Mouse (Mus musculus) intestine, embryonic 16.5 days (tissue): ENCODE measurements around the gene Dlg1. TPM values are rescaled to one million over a fixed set of nuclear protein-coding genes. Genes with fewer than 3 reads are reported as not detected.
A peak's percentile ranks its signal among the peaks of the same experiment; 100 is the strongest.

ENCODE experiments used
- ATAC-seq: fragments of 200-750 bp; cut with Nextera tagmentation; 2 replicates; pipeline ENCODE4 v1.8.0; 2017; ENCODE audit warnings: moderate TSS enrichment, moderate library complexity
- H3K27ac ChIP-seq: fragments of 300-500 bp; sonication (generic); 2 replicates; pipeline ENCODE4 v1.5.1; 2014; ENCODE audit warnings: mild to moderate bottlenecking, low read length
- H3K27me3 ChIP-seq: fragments of 300-500 bp; sonication (generic); replicated peaks from 2 replicates; pipeline ENCODE4 v1.6.1; 2014; ENCODE audit warnings: low read length, control low read depth, mixed read lengths; ENCODE audit not compliant: control insufficient read depth, insufficient read depth
- H3K36me3 ChIP-seq: fragments of 300-500 bp; sonication (generic); 2 replicates; pipeline ENCODE4 v1.6.1; 2014; ENCODE audit warnings: low read length, control low read depth; ENCODE audit not compliant: control insufficient read depth, insufficient read depth
- H3K4me1 ChIP-seq: fragments of 300-500 bp; sonication (generic); 2 replicates; pipeline ENCODE4 v1.6.1; 2014; ENCODE audit warnings: low read length, control low read depth, mixed read lengths; ENCODE audit not compliant: control insufficient read depth, insufficient read depth
- H3K4me2 ChIP-seq: fragments of 300-500 bp; sonication (generic); 2 replicates; pipeline ENCODE4 v1.6.1; 2014; ENCODE audit warnings: low read depth, low read length, control low read depth
- H3K4me3 ChIP-seq: fragments of 300-500 bp; sonication (generic); 2 replicates; pipeline ENCODE4 v1.5.1; 2014; ENCODE audit warnings: mild to moderate bottlenecking, low read length
- H3K9ac ChIP-seq: fragments of 300-500 bp; sonication (generic); 2 replicates; pipeline ENCODE4 v1.6.1; 2014; ENCODE audit warnings: low read depth, low read length
- H3K9me3 ChIP-seq: fragments of 300-500 bp; sonication (generic); 2 replicates; pipeline ENCODE4 v1.6.1; 2016; ENCODE audit warnings: low read length, control low read depth; ENCODE audit not compliant: control insufficient read depth
- whole genome bisulfite sequencing: fragments of 180-500 bp; shearing (Covaris S2); extraction: QIAGEN DNeasy Blood & Tissue Kit; methylation state at CpG from one replicate; pipeline ENCODE4 v1.1.7; 2014; 5-methylcytosine and 5-hydroxymethylcytosine counted together
- polyA plus RNA-seq: library from polyadenylated mRNA; unstranded; fragments of >200 nt; fragmentation: Nextera tagmentation; extraction: Ambion mirVana; gene quantifications from 2 replicates; pipeline ENCODE4 v1.2.1, GENCODE M21; 2015

The Dlg1 gene
- polyA plus RNA-seq, 1 experiment from 2014 or later: 14.1 TPM

- Histone ChIP-seq H3K4me2 (no peak overlapping the region), H3K27me3 (no peaks in the 10 kb centered on the region), H3K4me3 (no peak overlapping the region), H3K9ac (no peak overlapping the region), H3K36me3 (no peaks in the 10 kb centered on the region; the same call in 1 of the 2 replicates), H3K9me3 (no peaks in the 10 kb centered on the region), H3K27ac (no peak overlapping the region), H3K4me1 (no peaks in the 10 kb centered on the region)
- no peak for ATAC-seq
- 77% methylated on average over 1 of the region's 1 CpGs for WGBS
Observed at GRCm38 (mm10) chr16:31672202-31672601, 9.0 kb downstream of the Dlg1 start.

DNA sequence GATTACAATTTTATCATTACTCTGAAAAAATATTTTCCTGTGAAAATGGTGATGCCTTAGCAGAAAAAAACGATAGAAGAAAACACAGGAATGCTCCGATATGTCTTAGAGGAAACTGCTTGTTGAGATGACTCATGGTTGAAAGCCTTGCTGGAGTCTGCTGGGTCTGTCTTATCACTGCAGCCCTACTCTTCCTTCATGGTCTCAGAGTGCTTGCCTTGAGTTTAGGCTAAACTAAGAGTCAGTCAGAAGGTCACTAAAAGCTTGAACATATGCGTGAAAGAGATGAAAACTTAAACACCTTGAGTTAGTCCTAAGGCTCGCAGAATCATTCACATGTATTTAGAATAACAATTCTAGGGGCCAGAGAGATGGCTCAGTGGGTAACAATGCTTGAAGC lies 14.2 kb downstream of the Dlg1 start:
- Histone ChIP-seq H3K9ac (no peak overlapping the region), H3K9me3 (no peaks in the 10 kb centered on the region), H3K27me3 (no peaks in the 10 kb centered on the region), H3K4me2 (no peak overlapping the region), H3K4me1 (no peaks in the 10 kb centered on the region), H3K27ac (no peak overlapping the region), H3K36me3 (no peaks in the 10 kb centered on the region), H3K4me3 (no peak overlapping the region)
- WGBS: 89% methylated on average over 4 of the region's 4 CpGs
- ATAC-seq: no peak

DNA sequence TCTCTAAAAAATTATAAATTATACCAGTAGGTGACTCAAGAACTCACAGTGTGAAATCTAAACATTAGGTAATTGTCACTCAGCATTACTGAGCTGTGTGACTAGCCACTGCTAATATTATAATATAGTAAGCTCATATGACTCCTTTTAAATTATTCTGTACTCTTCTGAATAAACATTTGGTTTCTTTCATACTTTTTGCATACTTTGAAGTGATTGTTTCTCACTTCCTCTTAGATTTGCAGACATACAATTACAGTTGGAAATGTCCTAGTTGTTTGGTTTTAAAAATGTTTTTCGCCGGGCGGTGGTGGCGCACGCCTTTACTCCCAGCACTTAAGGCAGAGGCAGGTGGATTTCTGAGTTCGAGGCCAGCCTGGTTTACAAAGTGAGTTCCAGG lies 19.0 kb downstream of the Dlg1 start:
- no peak overlapping the region for H3K4me3 ChIP-seq
- H3K9me3 ChIP-seq: no peaks in the 10 kb centered on the region
- WGBS: 95% methylated on average over 6 of the region's 6 CpGs
- ATAC-seq: no peak
- no peaks in the 10 kb centered on the region for H3K27me3 ChIP-seq
- H3K4me1 ChIP-seq: no peaks in the 10 kb centered on the region
- no peaks in the 10 kb centered on the region for H3K36me3 ChIP-seq
- H3K9ac ChIP-seq: no peak overlapping the region
- H3K27ac ChIP-seq: no peak overlapping the region
- no peak overlapping the region for H3K4me2 ChIP-seq

- no peaks in the 10 kb centered on the region; the same call in 1 of the 2 replicates for H3K4me1 ChIP-seq
- H3K4me3 ChIP-seq: no peak overlapping the region
- no peak overlapping the region for H3K9ac ChIP-seq
- H3K27me3 ChIP-seq: no peaks in the 10 kb centered on the region
- H3K4me2 ChIP-seq: no peak overlapping the region
- WGBS: 71% methylated on average over 9 of the region's 9 CpGs
- H3K27ac ChIP-seq: no peak overlapping the region
- peak; percentile 63 for ATAC-seq
- no peaks in the 10 kb centered on the region for H3K36me3 ChIP-seq
- H3K9me3 ChIP-seq: no peaks in the 10 kb centered on the region
Observed at GRCm38 (mm10) chr16:31683670-31684430, 20.6 kb downstream of the Dlg1 start.

DNA sequence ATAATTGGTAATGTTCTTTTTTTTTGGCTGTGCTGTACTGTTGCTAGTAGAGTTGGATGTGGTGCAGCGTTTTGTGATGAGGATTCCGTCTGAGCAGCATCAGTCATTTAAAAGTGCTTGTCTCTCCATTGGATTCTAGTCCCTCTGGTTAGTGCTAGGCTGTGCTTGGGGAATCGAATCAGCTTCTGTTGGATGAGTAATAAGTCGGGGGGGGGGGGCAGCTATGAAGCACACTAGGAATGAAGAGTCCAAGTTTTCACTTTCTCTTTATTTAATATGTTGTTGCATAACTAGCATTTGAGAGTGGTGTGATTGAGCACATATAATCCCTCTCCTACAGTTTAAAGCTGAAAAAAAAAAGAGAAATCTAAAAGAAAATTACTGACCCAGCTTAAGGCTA lies 21.5 kb downstream of the Dlg1 start:
- no peak for ATAC-seq

DNA sequence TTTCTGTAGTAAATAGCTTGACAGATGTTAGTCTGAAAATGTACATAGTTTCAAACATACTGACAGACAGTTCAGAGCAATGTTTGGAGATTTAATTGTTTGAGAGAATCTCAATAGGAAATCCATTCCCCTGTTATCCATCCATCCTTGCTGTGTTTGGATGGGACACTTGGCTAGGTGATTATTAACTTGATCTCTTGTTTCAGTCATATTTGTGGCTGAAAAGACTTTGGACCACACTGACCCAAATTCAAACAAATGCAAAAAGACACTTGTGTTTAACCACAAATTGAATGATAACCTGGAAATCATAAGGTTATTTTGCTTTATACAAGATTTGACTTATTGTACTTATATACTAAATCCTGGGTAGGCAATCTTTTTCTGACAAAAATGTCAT lies 24.5 kb downstream of the Dlg1 start:
- Histone ChIP-seq H3K9me3 (no peaks in the 10 kb centered on the region), H3K27ac (no peak overlapping the region), H3K27me3 (no peaks in the 10 kb centered on the region), H3K9ac (no peak overlapping the region), H3K4me2 (no peak overlapping the region), H3K4me1 (no peaks in the 10 kb centered on the region; the same call in 1 of the 2 replicates), H3K36me3 (no peaks in the 10 kb centered on the region), H3K4me3 (no peak overlapping the region)
- ATAC-seq: no peak

More for the DNA sequence above, 21.5 kb downstream of the Dlg1 start:
- Histone ChIP-seq H3K9me3 (no peaks in the 10 kb centered on the region), H3K4me2 (no peak overlapping the region), H3K27ac (no peak overlapping the region), H3K4me3 (no peak overlapping the region), H3K9ac (no peak overlapping the region), H3K4me1 (no peaks in the 10 kb centered on the region; the same call in 1 of the 2 replicates), H3K27me3 (no peaks in the 10 kb centered on the region), H3K36me3 (no peaks in the 10 kb centered on the region)
- WGBS: 89% methylated on average over 4 of the region's 4 CpGs

- H3K9me3 ChIP-seq: no peaks in the 10 kb centered on the region
- H3K4me3 ChIP-seq: no peak overlapping the region
- ATAC-seq: no peak
- H3K4me1 ChIP-seq: peaks cover 5% of the 10 kb centered on the region; the same call in 1 of the 2 replicates
- no peaks in the 10 kb centered on the region for H3K27me3 ChIP-seq
- H3K4me2 ChIP-seq: no peak overlapping the region
- H3K9ac ChIP-seq: no peak overlapping the region
- WGBS: 43% methylated on average over 11 of the region's 11 CpGs
- no peaks in the 10 kb centered on the region for H3K36me3 ChIP-seq
- no peak overlapping the region for H3K27ac ChIP-seq
Observed at GRCm38 (mm10) chr16:31695286-31696020, 32.2 kb downstream of the Dlg1 start.

DNA sequence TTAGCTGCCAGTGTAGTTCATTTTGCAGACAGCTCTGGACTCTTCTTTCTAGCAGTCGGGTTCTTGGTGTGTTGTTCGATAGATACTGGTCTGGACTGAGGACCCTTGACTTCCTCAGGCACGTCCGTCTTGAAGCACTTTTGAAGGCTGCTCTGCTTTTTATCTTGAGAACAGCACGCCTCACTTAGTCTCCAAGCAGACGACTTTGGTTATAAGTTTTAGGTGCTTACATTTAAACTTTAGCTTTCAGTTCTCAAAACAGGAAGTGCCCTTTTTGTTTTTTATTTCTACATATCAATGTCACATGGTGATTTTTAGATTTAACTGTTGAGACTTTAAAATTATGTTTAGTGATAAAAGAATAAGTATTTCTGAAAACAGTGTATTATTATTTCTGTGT lies 33.1 kb downstream of the Dlg1 start:
- ATAC-seq: no peak
- H3K27ac ChIP-seq: peak overlapping the region; percentile 37; the same call in 1 of the 2 replicates
- no peak overlapping the region for H3K4me2 ChIP-seq

DNA sequence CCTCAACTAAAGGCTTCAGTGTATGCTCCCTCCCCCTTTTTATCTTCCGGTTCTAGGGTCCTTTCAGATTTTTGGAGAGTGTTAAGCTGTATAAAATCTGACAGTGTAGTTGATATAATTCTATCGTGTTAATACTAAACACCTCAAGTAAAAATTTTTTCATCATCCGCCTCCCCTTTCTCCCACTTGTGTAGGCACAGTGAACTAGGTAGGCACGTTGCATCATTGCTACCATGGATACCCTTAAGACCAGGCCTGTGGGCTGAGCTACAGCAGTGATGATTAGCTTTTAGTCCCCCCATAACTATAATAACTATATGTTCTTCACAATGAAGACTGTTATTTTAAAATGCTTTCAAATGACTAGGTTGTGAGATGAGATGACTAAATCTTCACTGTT lies 34.1 kb downstream of the Dlg1 start:
- Histone ChIP-seq H3K4me3 (no peak overlapping the region), H3K27me3 (no peaks in the 10 kb centered on the region), H3K4me2 (no peak overlapping the region), H3K36me3 (no peaks in the 10 kb centered on the region), H3K9ac (no peak overlapping the region), H3K27ac (no peak overlapping the region), H3K4me1 (peaks cover 5% of the 10 kb centered on the region; the same call in 1 of the 2 replicates), H3K9me3 (no peaks in the 10 kb centered on the region)
- no peak for ATAC-seq
- 82% methylated on average over 4 of the region's 4 CpGs for WGBS

More for the DNA sequence above, 33.1 kb downstream of the Dlg1 start:
- peaks cover 5% of the 10 kb centered on the region; the same call in 1 of the 2 replicates for H3K4me1 ChIP-seq
- H3K27me3 ChIP-seq: no peaks in the 10 kb centered on the region
- H3K36me3 ChIP-seq: no peaks in the 10 kb centered on the region
- H3K9me3 ChIP-seq: no peaks in the 10 kb centered on the region
- H3K9ac ChIP-seq: no peak overlapping the region
- no peak overlapping the region for H3K4me3 ChIP-seq
- 37% methylated on average over 6 of the region's 6 CpGs for WGBS
